Mouse (Mus musculus): ENCODE measurements at regions not wholly inside any gene's neighbourhood (a gene's known extent, or its start where the extent isn't known, plus 50 kb on each side); places are given as distances from the start of the nearest gene placed in this dataset.
A peak's percentile ranks its signal among the peaks of the same experiment; 100 is the strongest.

DNA sequence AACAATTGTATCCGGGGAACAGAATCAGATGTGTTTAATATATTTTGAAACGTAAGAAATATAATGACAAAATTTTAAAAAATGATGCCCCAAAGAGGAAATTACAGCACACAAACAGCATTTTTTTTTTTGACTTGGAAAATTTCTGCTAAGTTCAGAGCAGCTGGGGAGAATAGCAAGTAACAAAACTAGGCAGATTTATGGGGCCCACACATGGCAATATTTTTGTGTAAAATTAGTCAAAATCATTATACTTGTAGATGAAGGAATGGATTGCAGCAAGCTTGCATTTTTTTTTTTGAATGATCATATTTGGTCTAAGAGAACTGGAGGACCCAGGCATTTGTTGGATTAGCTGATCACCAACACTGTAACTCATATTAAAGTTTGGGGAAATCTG is 189.4 kb downstream of the Map2k6 start:
- Histone ChIP-seq H3K27ac (ENCODE audit: insufficient read depth, low read length) (no peak overlapping the region), H3K4me3 (replicated peaks; ENCODE audit: insufficient read depth, low read depth, low read length) (no peak overlapping the region), H3K27me3 (ENCODE audit: control insufficient read depth, insufficient read depth, low read length) (no peaks in the 10 kb centered on the region; the same call in 1 of the 2 replicates), H3K4me1 (ENCODE audit: control insufficient read depth, insufficient read depth, low read length) (no peaks in the 10 kb centered on the region)
- WGBS, result 76% methylated on average over 2 of the region's 2 CpGs
- TF ChIP-seq POLR2A (IDR thresholded peaks at IDR 0.05; ENCODE audit: borderline replicate concordance, insufficient read depth, low read length), result no peak
- TF ChIP-seq CTCF (IDR thresholded peaks at IDR 0.05; ENCODE audit: borderline replicate concordance, insufficient read depth, low read depth, low read length), result no peak
- no peak for DNase-seq

GRCm38 (mm10) chr11:110595266-110595862 is 196.4 kb downstream of the Map2k6 start:
- no peak overlapping the region for H3K27ac ChIP-seq (ENCODE audit: insufficient read depth, low read length)
- no peaks in the 10 kb centered on the region for H3K4me1 ChIP-seq (ENCODE audit: control insufficient read depth, insufficient read depth, low read length)
- H3K27me3 ChIP-seq (ENCODE audit: control insufficient read depth, insufficient read depth, low read length), result no peaks in the 10 kb centered on the region
- no peak overlapping the region for H3K4me3 ChIP-seq (replicated peaks; ENCODE audit: insufficient read depth, low read depth, low read length)
- DNase-seq, result peak in 1 of 2 experiments; percentile 3
- 5% methylated on average over 7 of the region's 7 CpGs for WGBS
- TF ChIP-seq CTCF (IDR thresholded peaks at IDR 0.05; ENCODE audit: borderline replicate concordance, insufficient read depth, low read depth, low read length) (no peak), POLR2A (IDR thresholded peaks at IDR 0.05; ENCODE audit: borderline replicate concordance, insufficient read depth, low read length) (no peak)

DNA sequence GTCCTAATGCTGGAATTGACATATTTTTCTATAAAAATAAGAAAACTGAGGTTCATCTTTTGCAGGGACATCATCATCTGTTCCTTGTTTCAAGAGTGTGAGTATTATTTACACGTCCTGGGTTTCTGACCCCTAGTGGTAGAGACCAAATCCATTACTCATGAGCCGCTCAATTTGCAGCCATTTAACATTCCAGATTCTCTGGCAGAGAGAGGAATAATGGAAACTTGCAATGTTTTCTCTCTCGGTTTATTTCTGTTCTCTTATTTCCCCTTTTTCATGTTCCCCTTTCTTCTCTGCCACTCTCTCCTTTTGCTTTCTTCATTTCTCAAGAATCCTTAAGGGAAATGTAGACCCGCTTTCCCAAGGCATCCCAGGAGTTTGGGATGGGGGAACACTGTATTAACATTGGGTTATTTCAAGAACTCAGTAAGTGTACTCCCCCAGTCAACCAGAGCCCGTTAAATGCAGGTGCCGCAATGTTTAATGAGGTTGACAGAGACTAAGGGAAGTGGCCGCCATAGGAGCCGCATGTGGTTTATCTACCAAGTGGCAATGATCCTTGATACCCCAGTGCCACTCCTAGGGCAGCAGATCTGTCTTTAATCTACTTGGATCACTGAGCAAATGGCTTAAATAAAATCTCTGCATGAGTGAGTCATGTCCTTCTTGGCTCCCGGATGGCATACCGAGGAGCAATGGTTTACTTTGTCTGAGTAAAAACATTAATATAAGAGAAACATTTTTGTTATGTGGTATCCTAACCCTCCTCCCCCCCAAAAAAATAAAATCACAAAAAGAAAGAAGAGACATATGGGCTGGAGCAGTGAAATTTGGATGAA is 206.3 kb downstream of the Map2k6 start:
- no peak overlapping the region for H3K27ac ChIP-seq (ENCODE audit: insufficient read depth, low read length)
- no peak overlapping the region for H3K4me3 ChIP-seq (replicated peaks; ENCODE audit: insufficient read depth, low read depth, low read length)
- TF ChIP-seq POLR2A (IDR thresholded peaks at IDR 0.05; ENCODE audit: borderline replicate concordance, insufficient read depth, low read length) (no peak), CTCF (IDR thresholded peaks at IDR 0.05; ENCODE audit: borderline replicate concordance, insufficient read depth, low read depth, low read length) (no peak)
- WGBS, result 56% methylated on average over 10 of the region's 10 CpGs
- H3K4me1 ChIP-seq (ENCODE audit: control insufficient read depth, insufficient read depth, low read length), result no peaks in the 10 kb centered on the region
- H3K27me3 ChIP-seq (ENCODE audit: control insufficient read depth, insufficient read depth, low read length), result no peaks in the 10 kb centered on the region
- DNase-seq, result no peak

- no peaks in the 10 kb centered on the region for H3K4me1 ChIP-seq (ENCODE audit: control insufficient read depth, insufficient read depth, low read length)
- H3K27ac ChIP-seq (ENCODE audit: insufficient read depth, low read length), result no peak overlapping the region
- 93% methylated on average over 2 of the region's 2 CpGs for WGBS
- H3K27me3 ChIP-seq (ENCODE audit: control insufficient read depth, insufficient read depth, low read length), result no peaks in the 10 kb centered on the region
- no peak for TF ChIP-seq POLR2A (IDR thresholded peaks at IDR 0.05; ENCODE audit: borderline replicate concordance, insufficient read depth, low read length)
- no peak for TF ChIP-seq CTCF (IDR thresholded peaks at IDR 0.05; ENCODE audit: borderline replicate concordance, insufficient read depth, low read depth, low read length)
- no peak overlapping the region for H3K4me3 ChIP-seq (replicated peaks; ENCODE audit: insufficient read depth, low read depth, low read length)
- DNase-seq, result no peak
These were observed 210.4 kb downstream of the Map2k6 start for GRCm38 (mm10) chr11:110609276-110609675.

DNA sequence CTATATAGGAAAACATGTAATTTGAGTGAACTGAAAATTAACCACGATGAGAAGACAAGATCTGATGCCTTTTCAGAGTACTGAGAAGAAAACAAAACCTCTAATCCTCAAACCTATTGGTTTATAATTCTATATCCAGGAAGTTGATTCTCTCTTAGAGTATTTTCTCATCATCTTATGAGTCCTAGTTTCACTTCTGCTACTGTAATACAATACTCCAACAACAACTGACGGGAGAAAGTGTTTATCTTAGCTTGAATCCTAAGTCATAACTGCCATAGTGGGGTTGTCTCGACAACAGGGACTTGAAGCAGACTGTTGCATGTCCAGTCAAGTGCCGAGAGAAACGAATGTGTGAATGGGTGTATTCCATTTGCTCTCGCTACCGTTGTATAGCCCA is 211.9 kb downstream of the Map2k6 start:
- Histone ChIP-seq H3K27me3 (ENCODE audit: control insufficient read depth, insufficient read depth, low read length) (no peaks in the 10 kb centered on the region), H3K4me1 (ENCODE audit: control insufficient read depth, insufficient read depth, low read length) (no peaks in the 10 kb centered on the region), H3K4me3 (replicated peaks; ENCODE audit: insufficient read depth, low read depth, low read length) (no peak overlapping the region), H3K27ac (ENCODE audit: insufficient read depth, low read length) (no peak overlapping the region)
- 87% methylated on average over 7 of the region's 7 CpGs for WGBS
- TF ChIP-seq CTCF (IDR thresholded peaks at IDR 0.05; ENCODE audit: borderline replicate concordance, insufficient read depth, low read depth, low read length) (no peak), POLR2A (IDR thresholded peaks at IDR 0.05; ENCODE audit: borderline replicate concordance, insufficient read depth, low read length) (no peak)
- DNase-seq, result no peak

DNA sequence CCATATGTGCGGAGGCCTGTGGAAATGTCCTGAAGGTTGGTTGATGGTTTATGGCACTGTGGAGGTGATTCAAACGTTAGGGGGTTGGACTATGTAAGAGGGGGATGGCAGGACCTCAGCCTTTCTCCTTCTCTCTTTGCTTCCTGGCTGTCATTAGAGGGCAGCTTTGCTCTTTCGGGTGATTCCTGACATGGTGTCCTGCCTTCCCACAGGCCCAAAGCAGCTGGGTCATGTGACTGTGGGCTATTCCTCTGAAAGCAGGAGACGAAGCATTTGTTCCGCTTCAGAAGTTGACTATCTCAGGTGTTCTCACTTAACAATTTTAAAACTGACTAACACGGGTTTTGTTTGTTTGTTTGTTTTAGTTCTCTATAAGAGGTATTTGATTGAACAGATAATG is 233.1 kb downstream of the Map2k6 start:
- no peak overlapping the region for H3K4me3 ChIP-seq (replicated peaks; ENCODE audit: insufficient read depth, low read depth, low read length)
- DNase-seq, result no peak
- 83% methylated on average over 6 of the region's 6 CpGs for WGBS
- no peaks in the 10 kb centered on the region for H3K27me3 ChIP-seq (ENCODE audit: control insufficient read depth, insufficient read depth, low read length)
- no peak for TF ChIP-seq POLR2A (IDR thresholded peaks at IDR 0.05; ENCODE audit: borderline replicate concordance, insufficient read depth, low read length)
- no peak for TF ChIP-seq CTCF (IDR thresholded peaks at IDR 0.05; ENCODE audit: borderline replicate concordance, insufficient read depth, low read depth, low read length)
- no peak overlapping the region for H3K27ac ChIP-seq (ENCODE audit: insufficient read depth, low read length)
- H3K4me1 ChIP-seq (ENCODE audit: control insufficient read depth, insufficient read depth, low read length), result no peaks in the 10 kb centered on the region

- no peak for TF ChIP-seq CTCF (IDR thresholded peaks at IDR 0.05; ENCODE audit: borderline replicate concordance, insufficient read depth, low read depth, low read length)
- no peak for TF ChIP-seq POLR2A (IDR thresholded peaks at IDR 0.05; ENCODE audit: borderline replicate concordance, insufficient read depth, low read length)
- H3K27ac ChIP-seq (ENCODE audit: insufficient read depth, low read length), result no peak overlapping the region
- peak in 1 of 2 experiments; percentile 1 for DNase-seq
- no peaks in the 10 kb centered on the region for H3K4me1 ChIP-seq (ENCODE audit: control insufficient read depth, insufficient read depth, low read length)
- 9% methylated on average over 5 of the region's 5 CpGs for WGBS
- no peaks in the 10 kb centered on the region for H3K27me3 ChIP-seq (ENCODE audit: control insufficient read depth, insufficient read depth, low read length)
- no peak overlapping the region for H3K4me3 ChIP-seq (replicated peaks; ENCODE audit: insufficient read depth, low read depth, low read length)
These were observed 234.4 kb downstream of the Map2k6 start for GRCm38 (mm10) chr11:110633351-110633750.

DNA sequence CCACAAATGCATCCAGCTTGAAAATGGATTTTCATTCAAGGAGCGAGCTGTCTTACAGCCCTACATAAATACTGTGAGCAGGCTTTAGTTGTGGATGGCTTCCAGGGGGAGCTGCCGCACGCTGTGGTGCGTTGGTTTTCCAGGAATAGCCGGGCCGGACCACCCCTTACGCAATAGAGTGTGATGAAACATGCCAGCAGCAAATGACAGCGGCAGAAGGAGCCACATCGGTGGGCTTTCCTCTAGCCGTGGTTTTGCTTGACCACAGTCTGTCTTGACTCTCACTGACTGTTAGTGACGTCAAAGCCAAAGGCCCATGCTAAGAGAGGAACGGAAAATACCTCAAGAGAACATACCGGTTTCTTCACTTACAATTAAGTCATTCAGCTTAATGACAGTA is 243.6 kb downstream of the Map2k6 start:
- TF ChIP-seq POLR2A (IDR thresholded peaks at IDR 0.05; ENCODE audit: borderline replicate concordance, insufficient read depth, low read length), result no peak
- TF ChIP-seq CTCF (IDR thresholded peaks at IDR 0.05; ENCODE audit: borderline replicate concordance, insufficient read depth, low read depth, low read length), result no peak
- WGBS, result 54% methylated on average over 13 of the region's 13 CpGs
- H3K27ac ChIP-seq (ENCODE audit: insufficient read depth, low read length), result no peak overlapping the region

More for the DNA sequence above, 243.6 kb downstream of the Map2k6 start:
- Histone ChIP-seq H3K27me3 (ENCODE audit: control insufficient read depth, insufficient read depth, low read length) (no peaks in the 10 kb centered on the region), H3K4me3 (replicated peaks; ENCODE audit: insufficient read depth, low read depth, low read length) (no peak overlapping the region), H3K4me1 (ENCODE audit: control insufficient read depth, insufficient read depth, low read length) (no peaks in the 10 kb centered on the region)
- no peak for DNase-seq

Measured in cerebellum, adult 2 months (tissue).